Mouse (Mus musculus): ENCODE measurements around the gene Fbxo22. TPM values are rescaled to one million over a fixed set of nuclear protein-coding genes. Genes with fewer than 3 reads are reported as not detected.

Fbxo22 gene
- 36.1 TPM for polyA plus RNA-seq (2014; fragmentation: Illumina TruSeq; extraction: RNeasy Lipid Tissue Mini Kit (QIAGEN cat#74804); ENCODE audit: low read depth, low replicate concordance)

DNA sequence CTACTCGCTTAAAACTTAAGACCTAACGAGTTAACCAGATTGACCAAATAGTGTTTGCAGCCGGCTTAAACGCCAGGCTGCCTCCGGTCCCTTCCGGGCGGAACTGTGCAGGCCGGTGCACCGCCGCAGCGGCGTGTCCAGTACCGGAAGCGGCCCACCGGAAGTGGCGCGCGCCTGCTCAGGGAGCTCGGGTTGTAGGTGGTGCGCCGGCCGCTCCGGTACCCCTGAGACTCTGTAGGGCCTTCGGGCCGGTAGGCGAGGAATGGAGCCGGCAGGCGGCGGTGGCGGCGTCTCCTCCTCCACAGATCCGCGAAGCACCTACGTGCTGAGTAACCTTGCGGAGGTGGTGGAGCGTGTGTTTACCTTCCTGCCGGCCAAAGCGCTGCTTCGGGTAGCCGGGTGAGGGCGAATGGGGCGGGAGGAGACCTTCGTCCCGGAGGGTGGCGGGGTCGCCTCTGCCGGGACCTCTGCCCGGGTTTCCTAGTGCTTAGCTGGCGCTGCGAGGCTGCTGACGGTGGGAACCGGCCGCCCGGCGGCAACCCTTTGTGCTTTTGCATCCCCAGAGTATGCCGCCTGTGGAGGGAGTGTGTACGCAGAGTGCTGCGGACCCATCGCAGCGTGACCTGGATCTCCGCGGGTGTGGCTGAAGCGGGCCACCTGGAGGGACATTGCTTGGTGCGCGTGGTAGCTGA is at the start of gene Fbxo22:
Fbxo22 (plus strand) TSS at position 136 of the 692 bp plus-strand sequence.

Other genes with a start within 250 kb of the Fbxo22 start
- 0.43 TPM for gene Chrna5, start 228.0 kb upstream of the Fbxo22 start, polyA plus RNA-seq (2014; fragmentation: Illumina TruSeq; extraction: RNeasy Lipid Tissue Mini Kit (QIAGEN cat#74804); ENCODE audit: low read depth, low replicate concordance)
- not detected for gene Chrna3, start 182.4 kb upstream of the Fbxo22 start, polyA plus RNA-seq (2014; fragmentation: Illumina TruSeq; extraction: RNeasy Lipid Tissue Mini Kit (QIAGEN cat#74804); ENCODE audit: low read depth, low replicate concordance)
- not detected for gene Chrnb4, start 160.1 kb upstream of the Fbxo22 start, polyA plus RNA-seq (2014; fragmentation: Illumina TruSeq; extraction: RNeasy Lipid Tissue Mini Kit (QIAGEN cat#74804); ENCODE audit: low read depth, low replicate concordance)
- 44.8 TPM for gene Ube2q2, start 60.1 kb upstream of the Fbxo22 start, polyA plus RNA-seq (2014; fragmentation: Illumina TruSeq; extraction: RNeasy Lipid Tissue Mini Kit (QIAGEN cat#74804); ENCODE audit: low read depth, low replicate concordance)
- 20.2 TPM for gene Nrg4, start 117.9 kb downstream of the Fbxo22 start, polyA plus RNA-seq (2014; fragmentation: Illumina TruSeq; extraction: RNeasy Lipid Tissue Mini Kit (QIAGEN cat#74804); ENCODE audit: low read depth, low replicate concordance)
- 0.82 TPM for gene Tmem266, start 118.0 kb downstream of the Fbxo22 start, polyA plus RNA-seq (2014; fragmentation: Illumina TruSeq; extraction: RNeasy Lipid Tissue Mini Kit (QIAGEN cat#74804); ENCODE audit: low read depth, low replicate concordance)